Mouse (Mus musculus): ENCODE results near the gene Ralgps1. TPM values are rescaled to one million over a fixed set of nuclear protein-coding genes. Genes with fewer than 3 reads are reported as not detected.

Gene Ralgps1
- polyA plus RNA-seq, 1 experiment from 2014 or later, result 4.2 TPM

GRCm38 (mm10) chr2:33131500-33132092 lies 239.7 kb downstream of the Ralgps1 start, which contains the start of gene Garnl3:
TSS of gene Garnl3 (minus strand) at chr2:33131654.
- ATAC-seq (ENCODE audit: low read depth), result peak; percentile 4

GRCm38 (mm10) chr2:33130526-33131483 lies 240.5 kb downstream of the Ralgps1 start:
- DNase-seq (ENCODE audit: low spot score), result peak; percentile 98
- H3K27me3 ChIP-seq (replicated peaks; ENCODE audit: control insufficient read depth, insufficient read depth, low read length), result peaks cover 20% of the 10 kb centered on the region
- ATAC-seq (ENCODE audit: low read depth), result peak; percentile 93
- no peaks in the 10 kb centered on the region for H3K9me3 ChIP-seq (ENCODE audit: control insufficient read depth, low read length)
- peak overlapping the region; percentile 52 for H3K27ac ChIP-seq (replicated peaks; ENCODE audit: low read depth, low read length)
- H3K9ac ChIP-seq (ENCODE audit: low read depth, low read length), result peak overlapping the region; percentile 79
- H3K36me3 ChIP-seq (ENCODE audit: control insufficient read depth, insufficient read depth, low read length), result no peaks in the 10 kb centered on the region
- H3K4me1 ChIP-seq (ENCODE audit: control insufficient read depth, insufficient read depth, low read length), result peaks cover 7% of the 10 kb centered on the region; the same call in 1 of the 2 replicates
- peak overlapping the region; percentile 78 for H3K4me3 ChIP-seq (ENCODE audit: low read depth, low read length)
- H3K4me2 ChIP-seq (ENCODE audit: low read depth, low read length), result peak overlapping the region; percentile 99
- WGBS, result 1% methylated on average over 31 of the region's 55 CpGs

More at GRCm38 (mm10) chr2:33131500-33132092, 239.7 kb downstream of the Ralgps1 start, which contains the start of gene Garnl3:
- peak; percentile 72 for DNase-seq (ENCODE audit: low spot score)
- peak within 1 kb of the TSS; percentile 78 for H3K4me3 ChIP-seq (ENCODE audit: low read depth, low read length)
- H3K4me2 ChIP-seq (ENCODE audit: low read depth, low read length), result peak within 1 kb of the TSS; percentile 99
- no peaks in the 10 kb centered on the region for H3K9me3 ChIP-seq (ENCODE audit: control insufficient read depth, low read length)
- H3K4me1 ChIP-seq (ENCODE audit: control insufficient read depth, insufficient read depth, low read length), result peaks cover 7% of the 10 kb centered on the region; the same call in 1 of the 2 replicates
- under 1% methylated on average over 22 of the region's 22 CpGs for WGBS
- H3K27ac ChIP-seq (replicated peaks; ENCODE audit: low read depth, low read length), result peak within 1 kb of the TSS; percentile 50
- H3K9ac ChIP-seq (ENCODE audit: low read depth, low read length), result peak within 1 kb of the TSS; percentile 79
- H3K27me3 ChIP-seq (replicated peaks; ENCODE audit: control insufficient read depth, insufficient read depth, low read length), result peaks cover 20% of the 10 kb centered on the region
- no peaks in the 10 kb centered on the region for H3K36me3 ChIP-seq (ENCODE audit: control insufficient read depth, insufficient read depth, low read length)

- H3K9me3 ChIP-seq (ENCODE audit: control insufficient read depth, low read length), result no peaks in the 10 kb centered on the region
- peak overlapping the region; percentile 52 for H3K27ac ChIP-seq (replicated peaks; ENCODE audit: low read depth, low read length)
- ATAC-seq (ENCODE audit: low read depth) (no peak), DNase-seq (ENCODE audit: low spot score) (no peak)
- peaks cover 20% of the 10 kb centered on the region for H3K27me3 ChIP-seq (replicated peaks; ENCODE audit: control insufficient read depth, insufficient read depth, low read length)
- H3K4me1 ChIP-seq (ENCODE audit: control insufficient read depth, insufficient read depth, low read length), result peaks cover 7% of the 10 kb centered on the region; the same call in 1 of the 2 replicates
- peak overlapping the region; percentile 78 for H3K4me3 ChIP-seq (ENCODE audit: low read depth, low read length)
- peak overlapping the region; percentile 79 for H3K9ac ChIP-seq (ENCODE audit: low read depth, low read length)
- 0% methylated on average over 13 of the region's 33 CpGs for WGBS
- H3K4me2 ChIP-seq (ENCODE audit: low read depth, low read length), result peak overlapping the region; percentile 99
- H3K36me3 ChIP-seq (ENCODE audit: control insufficient read depth, insufficient read depth, low read length), result no peaks in the 10 kb centered on the region
Observed at GRCm38 (mm10) chr2:33130141-33130525, 241.2 kb downstream of the Ralgps1 start.

- Histone ChIP-seq H3K4me3 (ENCODE audit: low read depth, low read length) (peak overlapping the region; percentile 78), H3K9me3 (ENCODE audit: control insufficient read depth, low read length) (no peaks in the 10 kb centered on the region), H3K36me3 (ENCODE audit: control insufficient read depth, insufficient read depth, low read length) (no peaks in the 10 kb centered on the region), H3K27me3 (replicated peaks; ENCODE audit: control insufficient read depth, insufficient read depth, low read length) (peaks cover 20% of the 10 kb centered on the region), H3K4me1 (ENCODE audit: control insufficient read depth, insufficient read depth, low read length) (peaks cover 7% of the 10 kb centered on the region; the same call in 1 of the 2 replicates), H3K4me2 (ENCODE audit: low read depth, low read length) (peak overlapping the region; percentile 99), H3K27ac (replicated peaks; ENCODE audit: low read depth, low read length) (no peak overlapping the region), H3K9ac (ENCODE audit: low read depth, low read length) (peak overlapping the region; percentile 79)
- ATAC-seq (ENCODE audit: low read depth) (no peak), DNase-seq (ENCODE audit: low spot score) (peak; percentile 7)
- WGBS, result 4% methylated on average over 10 of the region's 10 CpGs
Observed at GRCm38 (mm10) chr2:33129696-33130095, 241.6 kb downstream of the Ralgps1 start.

DNA sequence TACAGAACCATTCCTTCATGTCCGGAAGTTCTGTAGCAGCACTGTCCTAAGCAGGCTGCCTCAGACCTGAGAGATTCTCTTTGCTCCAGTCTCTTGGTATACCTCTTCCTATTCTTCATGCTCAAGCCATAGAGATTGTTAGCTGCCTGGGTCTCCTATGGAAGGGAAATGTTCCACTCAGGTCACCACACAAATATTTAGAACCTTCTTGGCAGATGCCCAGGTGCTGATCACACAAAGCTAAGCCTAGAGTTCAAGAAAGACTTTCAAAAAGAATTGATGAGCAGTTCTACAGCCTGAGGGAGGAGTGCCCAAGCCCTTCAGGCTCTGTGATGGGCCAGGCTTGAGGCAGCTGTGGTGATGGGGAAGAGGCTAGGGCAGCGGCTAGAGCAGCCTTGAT lies 242.3 kb downstream of the Ralgps1 start:
- peaks cover 7% of the 10 kb centered on the region; the same call in 1 of the 2 replicates for H3K4me1 ChIP-seq (ENCODE audit: control insufficient read depth, insufficient read depth, low read length)
- no peaks in the 10 kb centered on the region for H3K36me3 ChIP-seq (ENCODE audit: control insufficient read depth, insufficient read depth, low read length)
- no peak overlapping the region for H3K27ac ChIP-seq (replicated peaks; ENCODE audit: low read depth, low read length)
- ATAC-seq (ENCODE audit: low read depth) (no peak), DNase-seq (ENCODE audit: low spot score) (no peak)
- peaks cover 18% of the 10 kb centered on the region for H3K27me3 ChIP-seq (replicated peaks; ENCODE audit: control insufficient read depth, insufficient read depth, low read length)
- peak overlapping the region; percentile 99; the same call in 1 of the 2 replicates for H3K4me2 ChIP-seq (ENCODE audit: low read depth, low read length)
- no peak overlapping the region for H3K9ac ChIP-seq (ENCODE audit: low read depth, low read length)
- no peak overlapping the region for H3K4me3 ChIP-seq (ENCODE audit: low read depth, low read length)
- 64% methylated on average over 2 of the region's 2 CpGs for WGBS
- H3K9me3 ChIP-seq (ENCODE audit: control insufficient read depth, low read length), result no peaks in the 10 kb centered on the region

- Histone ChIP-seq H3K4me2 (ENCODE audit: low read depth, low read length) (no peak overlapping the region), H3K27ac (replicated peaks; ENCODE audit: low read depth, low read length) (no peak overlapping the region), H3K9ac (ENCODE audit: low read depth, low read length) (no peak overlapping the region), H3K9me3 (ENCODE audit: control insufficient read depth, low read length) (no peaks in the 10 kb centered on the region), H3K4me1 (ENCODE audit: control insufficient read depth, insufficient read depth, low read length) (peaks cover 7% of the 10 kb centered on the region; the same call in 1 of the 2 replicates), H3K36me3 (ENCODE audit: control insufficient read depth, insufficient read depth, low read length) (no peaks in the 10 kb centered on the region), H3K4me3 (ENCODE audit: low read depth, low read length) (no peak overlapping the region), H3K27me3 (replicated peaks; ENCODE audit: control insufficient read depth, insufficient read depth, low read length) (peaks cover 6% of the 10 kb centered on the region)
- DNase-seq (ENCODE audit: low spot score) (no peak), ATAC-seq (ENCODE audit: low read depth) (no peak)
- WGBS, result 71% methylated on average over 2 of the region's 2 CpGs
Observed at GRCm38 (mm10) chr2:33127271-33127670, 244.0 kb downstream of the Ralgps1 start.

- H3K27ac ChIP-seq (replicated peaks; ENCODE audit: low read depth, low read length), result no peak overlapping the region; the same call in 1 of the 2 replicates
- H3K4me3 ChIP-seq (ENCODE audit: low read depth, low read length), result no peak overlapping the region
- H3K9me3 ChIP-seq (ENCODE audit: control insufficient read depth, low read length), result no peaks in the 10 kb centered on the region
- H3K4me2 ChIP-seq (ENCODE audit: low read depth, low read length), result no peak overlapping the region
- H3K27me3 ChIP-seq (replicated peaks; ENCODE audit: control insufficient read depth, insufficient read depth, low read length), result no peaks in the 10 kb centered on the region
- ATAC-seq (ENCODE audit: low read depth) (peak; percentile 41; the same call in 1 of the 2 replicates), DNase-seq (ENCODE audit: low spot score) (peak; percentile 40)
- H3K9ac ChIP-seq (ENCODE audit: low read depth, low read length), result no peak overlapping the region
- 47% methylated on average over 6 of the region's 6 CpGs for whole genome bisulfite sequencing
- no peaks in the 10 kb centered on the region for H3K36me3 ChIP-seq (ENCODE audit: control insufficient read depth, insufficient read depth, low read length)
- H3K4me1 ChIP-seq (ENCODE audit: control insufficient read depth, insufficient read depth, low read length), result no peaks in the 10 kb centered on the region; the same call in none of the 2 replicates
Observed at GRCm38 (mm10) chr2:33122856-33123255, 248.4 kb downstream of the Ralgps1 start.

DNA sequence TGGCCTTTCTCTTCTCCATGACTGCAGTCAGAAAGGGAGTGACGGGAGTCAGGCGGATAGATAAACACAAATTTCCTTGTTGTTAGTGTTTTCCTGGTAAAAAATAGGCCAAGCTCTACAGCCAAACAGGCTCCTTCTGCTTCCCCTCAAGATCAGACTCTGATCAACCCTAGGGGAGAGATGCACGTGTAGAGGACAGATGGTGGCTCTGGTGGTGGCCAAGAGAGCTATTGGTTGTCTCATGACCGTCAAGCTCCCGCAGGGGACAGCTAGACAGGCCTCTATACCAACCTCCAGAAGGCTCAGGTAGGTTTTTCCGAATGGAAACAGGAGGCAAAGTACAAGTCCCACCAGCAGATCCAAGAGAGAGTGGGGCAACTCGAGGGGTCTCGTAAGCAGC lies 270.8 kb downstream of the Ralgps1 start:
- WGBS, result 86% methylated on average over 8 of the region's 8 CpGs
- H3K27ac ChIP-seq (replicated peaks; ENCODE audit: low read depth, low read length), result no peak overlapping the region
- H3K4me3 ChIP-seq (ENCODE audit: low read depth, low read length), result no peak overlapping the region
- H3K4me1 ChIP-seq (ENCODE audit: control insufficient read depth, insufficient read depth, low read length), result no peaks in the 10 kb centered on the region
- H3K9ac ChIP-seq (ENCODE audit: low read depth, low read length), result no peak overlapping the region
- no peak for DNase-seq (ENCODE audit: low spot score)
- ATAC-seq (ENCODE audit: low read depth), result no peak
- H3K27me3 ChIP-seq (replicated peaks; ENCODE audit: control insufficient read depth, insufficient read depth, low read length), result no peaks in the 10 kb centered on the region
- H3K4me2 ChIP-seq (ENCODE audit: low read depth, low read length), result no peak overlapping the region
- no peaks in the 10 kb centered on the region for H3K9me3 ChIP-seq (ENCODE audit: control insufficient read depth, low read length)
- no peaks in the 10 kb centered on the region for H3K36me3 ChIP-seq (ENCODE audit: control insufficient read depth, insufficient read depth, low read length)

Data from embryonic facial prominence, embryonic 14.5 days (tissue).